Mouse (Mus musculus) lung, postnatal 14 days (tissue): ENCODE measurements around the gene Cdrt4.

Experiments
- DNase-seq: peaks from one replicate; pipeline ENCODE4 v3.0.0; 2021

Cdrt4 gene

DNA sequence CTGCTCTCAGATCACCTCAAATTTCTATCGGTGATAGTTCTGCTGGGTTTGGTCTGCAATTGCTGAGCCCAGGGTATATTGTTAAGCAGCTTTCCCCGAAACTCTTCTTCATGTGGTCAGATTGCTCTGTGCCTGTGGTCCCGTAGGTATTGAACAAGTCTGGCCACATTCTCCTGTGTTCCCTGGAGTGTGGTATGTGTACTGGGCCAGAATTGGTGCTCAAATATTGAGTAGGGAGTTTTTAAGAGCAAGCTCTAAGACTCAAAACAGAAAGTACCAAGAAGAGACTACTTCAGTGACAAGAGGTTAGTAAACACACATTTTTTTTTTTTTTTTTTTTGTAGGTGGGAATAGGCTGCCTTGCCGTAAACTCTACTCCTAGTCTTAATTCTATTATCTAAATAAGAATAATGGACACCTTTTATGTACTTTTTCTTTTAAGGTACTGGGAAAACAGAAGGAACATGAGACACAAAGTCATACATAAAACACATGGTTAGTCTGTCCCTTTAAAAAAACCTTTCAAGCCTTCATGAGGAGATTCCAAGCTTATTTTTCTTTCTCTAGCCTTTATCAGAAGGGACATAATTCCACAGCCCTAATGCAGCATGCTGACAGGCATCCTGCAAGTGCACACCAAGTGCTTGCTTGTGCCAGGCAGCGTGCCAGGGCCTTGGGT is 46.2 kb downstream of the Cdrt4 start:
- DNase-seq: no peak

DNA sequence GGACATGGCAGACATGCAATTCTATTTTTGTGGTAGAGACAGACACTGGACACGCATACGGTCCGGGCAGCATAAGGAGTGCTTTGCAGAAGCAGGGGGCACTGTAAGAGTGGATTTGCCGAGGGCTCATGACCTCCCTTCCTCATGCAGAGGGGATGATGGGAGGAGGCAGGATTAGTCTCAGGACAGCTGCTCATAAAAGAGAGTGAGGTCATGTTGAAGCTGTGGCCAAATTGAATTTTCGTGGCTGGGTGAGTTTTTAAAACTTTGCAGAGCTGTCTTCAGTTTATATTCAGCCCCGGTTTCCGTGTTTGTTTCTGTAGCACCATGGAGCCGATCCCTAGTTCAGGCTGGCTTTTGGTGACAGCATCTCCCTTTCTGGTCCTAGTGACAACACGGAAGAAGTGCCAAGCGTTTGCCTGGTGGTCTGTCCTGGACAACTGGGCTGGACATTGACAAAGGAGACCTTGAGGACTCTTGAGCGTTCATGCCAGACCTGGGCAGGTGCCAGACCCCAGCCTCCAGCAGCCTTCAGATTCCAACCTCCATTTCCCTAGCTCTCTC is 46.8 kb downstream of the Cdrt4 start:
- peak; percentile 62 for DNase-seq

DNA sequence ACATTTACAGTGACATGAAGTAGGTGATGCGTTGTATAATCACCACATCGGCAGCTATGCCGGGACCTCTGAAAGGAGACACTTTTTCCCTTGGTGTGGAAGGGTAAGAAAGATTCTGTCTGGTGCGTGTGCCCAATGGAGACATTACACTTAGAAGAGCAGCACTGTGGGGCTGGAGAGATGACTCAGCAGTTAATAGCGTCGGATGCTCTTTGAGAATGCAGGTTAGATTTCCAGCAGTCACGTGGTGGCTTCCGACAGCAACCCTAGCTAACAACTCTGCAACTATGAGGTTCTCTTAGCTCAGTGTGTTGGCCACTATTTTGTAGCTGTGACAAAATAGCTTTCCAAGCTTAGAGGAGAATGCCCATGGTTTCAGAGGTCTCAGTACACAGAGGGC is 49.1 kb downstream of the Cdrt4 start:
- DNase-seq: no peak

DNA sequence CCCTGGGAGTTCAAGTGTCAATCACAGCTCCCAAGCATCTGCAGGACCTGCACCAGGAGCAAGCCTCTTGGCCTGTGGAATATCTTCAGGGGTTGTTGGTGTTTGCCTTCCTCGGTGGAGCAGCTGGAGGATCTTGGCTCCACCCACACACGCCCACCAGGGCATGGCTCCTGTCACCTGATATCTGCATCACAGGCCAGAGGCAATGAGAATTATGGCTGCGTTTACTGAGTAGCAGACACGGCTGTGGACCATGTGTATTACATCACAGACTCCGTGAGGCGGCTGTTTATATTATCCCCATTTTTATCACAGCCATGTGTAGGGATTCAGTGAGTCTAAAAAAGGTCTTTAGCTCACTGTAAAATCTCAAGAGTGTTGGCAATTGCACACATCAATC is 53.6 kb downstream of the Cdrt4 start:
- no peak for DNase-seq

DNA sequence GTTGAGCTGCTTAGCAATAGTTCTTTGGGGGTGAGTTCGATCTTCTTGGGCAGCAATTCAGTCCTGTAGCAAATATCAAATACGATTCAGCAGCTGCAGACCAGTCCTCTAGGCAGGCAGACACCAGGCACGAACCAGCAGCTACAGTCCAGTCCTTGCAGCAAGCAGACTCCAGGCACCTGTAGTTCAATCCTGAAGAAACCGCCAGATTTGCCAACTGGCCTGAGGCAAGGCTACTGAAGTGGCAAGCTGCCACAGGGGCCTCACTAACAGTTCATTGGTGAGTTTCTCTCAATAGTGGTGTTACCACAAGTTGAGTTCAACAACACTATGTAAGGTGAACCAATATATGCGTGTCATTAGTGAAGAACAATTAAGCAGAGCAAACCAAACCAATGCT is 56.4 kb downstream of the Cdrt4 start:
- no peak for DNase-seq

DNA sequence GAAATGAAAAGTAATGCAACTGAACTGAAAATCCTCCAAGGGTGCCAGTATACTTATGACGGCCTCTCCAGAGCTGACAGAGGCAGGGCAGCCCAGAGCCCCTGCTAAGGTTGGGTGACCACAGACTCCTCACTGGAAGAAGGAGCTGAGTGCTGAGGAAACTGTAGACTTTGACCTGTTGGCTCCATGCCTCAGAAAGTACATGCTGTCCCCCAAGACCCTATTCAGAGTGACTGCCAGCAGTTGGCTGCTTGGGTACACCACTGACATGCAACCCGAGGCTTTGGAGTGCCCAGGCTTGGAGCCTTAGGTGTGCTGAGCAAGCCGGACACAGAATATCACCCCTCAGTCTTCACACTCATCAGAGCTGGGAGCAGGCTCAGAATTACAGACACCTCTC is 57.0 kb downstream of the Cdrt4 start:
- DNase-seq: no peak

DNA sequence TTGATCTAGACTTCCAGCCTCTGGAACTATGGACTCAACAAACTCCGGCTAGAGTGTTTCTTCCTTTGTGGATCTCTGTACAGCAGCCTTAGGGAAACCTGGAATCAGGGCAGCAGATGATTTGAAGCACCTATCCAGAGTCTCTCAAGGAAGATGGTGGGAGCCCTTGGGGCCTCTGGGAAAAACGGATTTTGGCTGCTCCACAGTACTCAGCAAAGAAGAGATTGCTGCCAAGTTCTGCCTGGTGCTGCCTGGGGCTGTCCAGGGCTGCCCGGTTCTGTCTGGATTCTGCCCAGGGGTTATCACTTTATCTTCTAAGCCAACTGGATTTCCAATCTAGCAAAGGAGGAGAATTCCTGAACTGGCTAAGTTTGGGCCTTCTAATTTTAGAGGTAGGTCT is 58.8 kb downstream of the Cdrt4 start:
- DNase-seq: no peak

DNA sequence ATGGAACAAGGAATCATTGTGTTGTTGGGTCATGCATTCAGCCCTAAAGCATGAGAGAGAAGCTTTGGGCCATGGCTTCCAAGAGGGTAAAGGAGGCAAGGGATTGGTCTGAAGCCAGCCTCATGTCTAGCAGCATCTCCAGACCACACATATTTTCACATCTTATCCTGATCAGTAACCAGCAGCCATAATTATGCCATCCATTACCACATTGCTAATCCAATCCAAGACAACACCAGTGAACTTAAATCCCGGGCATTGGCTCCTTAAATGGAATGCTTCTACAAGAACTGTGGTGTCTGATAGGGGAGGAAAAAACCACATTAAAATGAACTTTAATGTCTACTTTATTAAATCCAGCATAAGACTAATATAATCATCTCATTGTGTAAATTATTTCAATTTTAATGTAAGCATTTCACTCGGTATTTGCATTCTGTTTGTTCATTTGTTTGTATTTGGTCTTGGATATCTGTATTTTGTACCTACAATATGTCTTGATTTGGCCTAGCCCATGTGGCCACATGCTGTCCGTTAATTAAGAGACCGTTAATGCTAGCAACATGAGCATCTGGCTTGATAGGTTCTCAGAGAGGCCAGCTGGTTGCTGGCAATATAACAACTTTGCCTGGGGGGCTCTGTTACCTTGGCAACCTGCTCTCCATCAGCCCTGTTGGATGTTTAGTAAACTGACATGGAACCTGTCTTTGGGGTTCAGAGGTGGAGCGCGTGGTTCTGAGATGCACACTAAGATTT is 66.5 kb downstream of the Cdrt4 start:
- no peak for DNase-seq

DNA sequence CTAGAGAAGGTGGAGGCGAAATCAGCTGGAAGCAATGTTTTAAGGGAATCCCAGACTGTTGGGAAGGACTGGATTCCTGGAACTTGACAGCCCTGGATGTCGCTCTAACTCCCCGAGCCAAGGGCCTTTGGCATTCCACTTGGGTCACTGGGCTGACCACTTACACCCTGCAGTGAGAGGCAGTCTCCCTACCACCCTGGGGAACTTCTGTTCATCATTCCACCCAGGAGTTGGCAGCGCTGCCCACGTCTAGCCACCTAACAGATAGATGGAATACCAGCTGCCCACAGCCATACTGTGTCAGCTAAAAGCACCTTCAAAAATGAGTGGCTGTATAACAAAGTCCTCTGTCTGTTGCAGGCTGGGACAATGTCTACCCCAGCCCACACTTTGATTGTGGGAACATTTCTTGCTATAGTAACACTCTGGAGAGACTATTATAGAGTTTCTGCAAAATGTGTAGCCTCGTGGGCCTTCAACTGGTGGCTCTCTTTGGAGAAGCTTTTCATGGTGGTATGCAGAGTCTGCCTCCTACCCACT is 67.2 kb downstream of the Cdrt4 start:
- peak; percentile 46 for DNase-seq

DNA sequence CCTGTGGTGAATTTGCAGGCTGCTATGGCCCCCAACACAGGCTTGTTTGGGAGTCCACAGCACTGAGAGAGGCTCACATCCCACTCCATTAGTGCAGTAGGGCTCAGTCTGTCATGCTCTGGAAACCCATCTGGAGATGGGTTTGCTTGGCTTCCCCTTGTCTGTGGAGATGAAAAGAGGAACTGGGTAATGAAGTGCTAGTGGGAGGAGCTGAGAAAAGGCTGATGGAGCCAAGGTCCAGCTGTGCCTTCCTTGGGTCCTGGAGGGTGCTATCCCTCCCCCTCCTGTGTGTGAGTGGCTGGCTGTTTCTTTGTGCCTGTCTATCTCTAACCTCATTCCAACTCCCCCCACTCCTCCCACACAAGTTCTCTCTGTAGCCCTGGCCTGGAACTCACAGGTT is 69.6 kb downstream of the Cdrt4 start:
- DNase-seq: peak; percentile 63

DNA sequence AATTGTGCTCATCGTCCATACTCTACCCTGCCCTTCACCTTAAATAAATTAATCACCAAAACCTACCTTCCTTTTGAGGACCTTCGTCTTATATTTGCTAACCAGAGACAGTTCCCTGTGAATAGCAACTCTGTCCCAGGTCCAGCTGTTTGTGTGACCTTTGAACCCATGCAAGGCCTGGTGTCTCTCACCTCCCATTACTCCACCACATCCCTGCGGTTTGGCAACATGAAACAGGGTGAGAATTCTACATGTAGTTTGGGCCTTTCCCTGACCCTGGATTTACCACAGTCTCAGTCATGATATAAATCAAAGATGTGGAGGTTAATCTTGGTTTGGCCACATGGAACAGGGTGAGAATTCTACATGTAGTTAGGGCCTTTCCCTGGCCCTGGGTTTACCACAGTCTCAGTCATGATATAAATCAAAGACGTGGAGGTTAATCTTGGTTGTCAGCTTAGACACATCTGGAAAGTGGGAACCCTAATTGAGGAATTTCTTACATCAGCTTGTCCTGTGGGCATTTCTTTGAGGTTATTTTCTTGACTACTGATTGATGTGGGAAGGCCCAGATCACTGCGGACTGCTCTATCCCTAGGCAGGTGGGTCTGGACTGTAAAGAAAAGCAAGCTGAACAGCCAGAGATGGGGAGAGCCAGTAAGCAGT is 70.3 kb downstream of the Cdrt4 start:
- DNase-seq: no peak

DNA sequence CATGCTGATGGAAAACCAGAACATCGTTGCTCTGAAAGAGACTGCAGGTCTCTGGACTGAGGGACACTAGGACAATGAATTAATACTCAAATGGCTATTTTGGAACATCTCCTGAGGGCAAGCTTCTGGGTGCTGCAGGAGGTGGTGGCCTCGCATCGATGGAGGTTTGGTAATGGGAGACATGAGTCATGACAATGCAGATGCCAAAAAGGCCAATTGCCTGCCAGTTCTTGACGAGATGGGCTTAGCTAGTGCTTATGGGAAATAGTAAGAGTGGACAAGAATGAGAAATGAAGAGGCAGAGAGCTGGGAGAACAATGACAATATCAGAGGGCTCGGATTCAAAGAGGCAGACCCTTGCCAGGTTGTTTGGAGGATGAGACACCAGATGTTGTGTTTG is 72.5 kb downstream of the Cdrt4 start:
- DNase-seq: peak; percentile 60

DNA sequence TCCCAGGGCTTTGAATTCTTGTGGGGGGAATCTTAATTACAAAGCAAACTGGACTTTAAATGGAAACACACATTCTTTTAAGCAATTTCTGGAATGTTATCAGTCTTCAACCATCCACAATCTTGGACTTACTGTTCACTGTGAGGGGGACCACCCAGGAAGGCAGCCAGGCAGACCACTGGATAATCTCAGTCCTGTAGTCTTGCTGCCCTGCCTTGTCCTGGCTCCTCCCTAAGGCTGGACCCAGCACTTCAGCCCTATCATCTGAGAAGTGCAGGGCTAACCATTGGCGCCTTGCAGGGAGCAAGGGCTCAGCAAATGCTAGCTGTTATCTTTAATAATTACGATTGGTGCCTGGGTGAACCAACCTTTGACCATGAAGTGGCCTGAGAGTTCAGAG is 73.1 kb downstream of the Cdrt4 start:
- no peak for DNase-seq

DNA sequence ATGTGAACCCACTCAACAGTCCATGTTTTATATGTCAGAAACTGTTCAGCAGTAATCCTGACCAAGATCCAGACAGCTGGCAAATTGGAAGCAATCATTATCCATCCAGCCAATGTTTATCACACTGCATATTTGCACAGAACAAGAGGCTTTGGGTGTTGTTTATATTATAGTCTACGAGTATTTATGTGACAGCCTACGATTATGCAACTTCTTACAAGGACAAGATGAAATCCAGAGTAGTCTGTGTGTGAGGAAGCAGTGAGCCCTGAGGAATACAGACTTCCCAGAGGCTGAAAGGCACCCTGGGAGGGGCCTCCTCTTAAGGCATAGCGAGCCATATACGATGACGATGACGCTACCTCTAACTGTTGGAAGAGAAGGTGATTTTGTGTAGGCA is 74.5 kb downstream of the Cdrt4 start:
- no peak for DNase-seq

DNA sequence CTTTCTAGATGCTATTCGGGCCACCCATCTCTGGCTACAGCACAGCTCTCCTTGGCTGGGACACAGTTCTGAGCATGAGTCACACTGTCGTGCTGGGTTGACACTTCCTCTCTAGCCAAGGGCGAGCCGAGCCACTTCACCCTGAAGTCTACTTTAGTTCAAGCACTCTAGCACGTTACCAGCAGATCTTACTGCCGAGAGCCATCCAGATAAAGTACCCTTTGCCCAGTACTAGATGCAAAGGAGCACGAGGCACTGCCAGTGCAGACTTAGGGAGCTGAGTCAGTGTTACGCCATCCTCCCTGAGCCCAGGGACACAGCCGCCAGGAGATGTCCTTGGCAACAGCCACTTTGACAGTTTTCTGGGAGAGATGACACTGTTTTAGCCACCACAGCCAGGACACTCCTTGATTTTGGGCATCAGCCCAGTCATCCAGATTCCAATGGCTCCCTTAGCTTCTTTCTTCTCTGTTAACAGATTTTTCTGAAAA is 75.7 kb downstream of the Cdrt4 start:
- peak; percentile 76 for DNase-seq

DNA sequence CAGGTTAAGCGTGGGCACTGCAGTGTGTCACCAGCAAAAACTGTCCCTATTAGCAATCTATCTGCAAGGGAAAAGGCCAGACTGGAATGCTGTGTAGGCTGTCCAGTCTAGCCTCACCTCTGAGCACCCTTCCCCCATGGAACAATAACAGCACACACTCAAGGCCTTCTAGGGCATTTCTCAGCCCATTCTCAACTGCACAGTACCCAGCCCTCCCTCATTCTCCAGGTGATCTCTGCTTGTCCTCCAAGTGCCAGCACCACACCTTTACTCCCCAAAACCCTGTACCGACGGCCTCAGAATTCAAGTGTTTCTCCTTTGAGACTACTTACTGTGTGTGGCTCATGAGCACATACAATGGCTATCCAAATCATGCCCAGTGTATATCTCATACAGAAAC is 77.1 kb downstream of the Cdrt4 start:
- no peak for DNase-seq

DNA sequence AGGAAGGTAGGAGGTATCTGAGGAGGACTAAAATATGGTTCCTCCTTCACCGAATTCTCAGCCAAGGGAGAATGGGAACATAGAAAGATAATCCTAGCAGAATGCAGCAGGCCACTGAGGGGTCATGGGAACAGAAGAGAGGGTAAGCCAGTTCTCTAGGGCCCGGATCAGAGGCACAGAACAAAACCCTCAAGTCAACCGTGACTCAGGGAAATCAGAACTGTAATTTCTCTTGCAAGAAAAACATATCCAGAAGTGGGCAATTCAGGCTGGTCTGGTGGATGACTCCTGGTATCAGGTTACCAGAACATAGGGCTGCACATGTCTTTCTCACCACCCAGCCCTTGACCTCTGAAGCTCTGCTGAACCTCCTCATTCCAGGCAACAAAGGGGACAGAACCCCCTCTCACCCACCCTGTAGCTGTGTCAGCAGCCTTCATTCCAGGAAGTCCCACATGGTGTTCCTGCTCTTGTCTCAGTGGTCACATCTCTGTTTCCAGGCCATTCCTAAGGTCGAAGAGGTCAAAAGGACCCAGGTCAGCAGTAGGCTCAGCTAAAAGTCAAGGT is 78.2 kb downstream of the Cdrt4 start:
- DNase-seq: no peak

DNA sequence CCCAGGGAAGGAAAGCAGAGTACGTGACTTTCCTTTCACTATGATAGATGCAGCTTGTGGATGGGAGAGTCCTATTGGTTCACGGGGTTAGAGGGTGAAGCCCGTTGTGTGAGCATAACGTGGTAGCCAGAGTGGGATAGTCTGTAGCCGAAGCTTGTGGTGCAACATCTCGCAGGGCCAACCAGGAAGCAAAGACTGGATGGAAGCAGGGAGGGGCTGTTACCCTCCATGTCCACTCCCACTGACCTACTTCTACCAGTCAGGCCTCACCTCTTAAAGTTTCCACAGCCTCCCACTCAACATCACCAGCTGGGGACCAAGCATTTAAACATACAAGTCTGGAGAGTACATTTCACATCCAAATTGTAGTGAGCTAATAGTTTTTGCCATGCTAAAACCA is 78.7 kb downstream of the Cdrt4 start:
- peak; percentile 36 for DNase-seq

DNA sequence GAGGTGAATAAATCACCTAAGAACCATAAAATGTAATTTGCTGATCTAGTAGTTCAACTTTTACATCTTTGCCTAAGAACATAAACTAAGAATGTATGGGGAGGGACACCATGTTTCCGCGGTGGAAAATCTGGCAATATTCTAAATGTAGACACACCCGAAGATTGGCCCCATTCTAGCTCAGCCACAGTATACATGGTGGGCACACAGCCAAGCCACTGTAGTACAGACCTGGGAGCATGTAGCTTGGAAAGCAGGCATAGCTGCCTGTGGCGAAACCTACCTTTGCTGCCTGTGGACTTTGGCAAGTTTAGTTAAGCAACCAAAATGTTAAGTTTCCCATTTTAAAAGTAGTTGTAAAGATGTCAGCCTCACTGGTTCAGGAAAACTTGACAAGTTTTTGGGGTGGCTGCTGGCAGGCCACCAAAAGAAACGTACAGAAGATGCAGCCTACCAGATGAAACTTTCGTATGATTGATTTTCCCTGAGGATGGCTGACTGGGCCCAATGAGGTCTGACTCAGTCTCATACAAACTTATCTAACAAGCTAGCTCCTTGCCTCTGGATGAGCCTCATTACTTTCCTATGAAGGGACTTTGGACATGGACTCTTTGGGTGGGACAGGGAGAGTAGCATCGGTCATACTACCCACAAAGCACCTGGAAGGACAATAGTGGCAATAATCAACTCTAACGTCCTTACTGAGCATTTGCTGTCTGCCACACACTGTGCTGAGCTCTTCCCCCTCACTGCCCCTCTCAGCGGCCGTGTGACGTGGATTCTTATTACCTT is 84.6 kb downstream of the Cdrt4 start:
- DNase-seq: no peak

DNA sequence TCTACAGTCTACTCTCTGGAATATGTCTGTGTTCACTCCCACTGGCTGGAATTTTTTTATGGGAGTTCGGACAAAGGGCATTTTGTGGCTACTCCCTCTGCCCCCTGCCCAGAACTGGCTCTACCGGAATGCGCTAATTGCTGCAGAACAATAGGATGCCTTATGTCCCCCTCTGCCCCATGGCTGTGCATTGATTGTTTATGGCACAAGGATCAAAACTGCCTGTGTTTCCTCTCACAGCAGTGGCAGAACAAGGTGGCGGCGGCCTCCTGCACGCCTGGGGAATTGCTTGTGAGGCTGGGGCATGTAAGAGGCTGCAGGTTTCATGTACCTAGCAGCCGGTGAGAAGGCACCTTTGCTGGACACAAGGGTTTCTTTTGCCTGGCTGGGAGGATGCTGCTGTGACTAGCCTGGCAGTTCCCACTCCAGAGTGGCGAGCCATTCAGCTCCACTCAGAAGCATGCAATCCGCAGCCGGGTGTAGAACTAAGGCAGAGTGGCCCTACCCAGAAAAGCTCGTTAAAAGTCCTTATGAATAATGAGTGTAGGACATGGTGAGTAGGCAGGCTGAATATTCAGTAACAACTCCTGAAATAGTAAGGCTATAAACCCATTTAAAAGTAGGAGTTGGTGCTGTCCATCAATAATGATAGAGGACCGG is 89.1 kb downstream of the Cdrt4 start:
- DNase-seq: no peak
